Mouse (Mus musculus): ENCODE results near the gene Lpp. TPM values are rescaled to one million over a fixed set of nuclear protein-coding genes. Genes with fewer than 3 reads are reported as not detected.

Gene Lpp
- polyA plus RNA-seq, 1 experiment from 2014 or later, result 10.7 TPM

GRCm38 (mm10) chr16:24361667-24362066, 31.6 kb upstream of the Lpp start:
- Histone ChIP-seq H3K4me1 (ENCODE audit: insufficient read depth) (no peaks in the 10 kb centered on the region), H3K9me3 (ENCODE audit: low read length) (no peaks in the 10 kb centered on the region), H3K9ac (replicated peaks) (no peak overlapping the region), H3K4me2 (ENCODE audit: low read depth, low read length) (no peak overlapping the region), H3K27ac (ENCODE audit: low read depth) (no peak overlapping the region), H3K4me3 (ENCODE audit: low read depth, low read length) (no peak overlapping the region), H3K36me3 (replicated peaks; ENCODE audit: insufficient read depth, low read length) (no peaks in the 10 kb centered on the region), H3K27me3 (ENCODE audit: insufficient read depth, low read length) (no peaks in the 10 kb centered on the region)
- DNase-seq (no peak), ATAC-seq (no peak)
- WGBS (ENCODE audit: insufficient replicate concordance), result 70% methylated on average over 1 of the region's 1 CpGs
- TF ChIP-seq EP300 (IDR thresholded peaks at IDR 0.05; ENCODE audit: low read depth) (no peak), CTCF (IDR thresholded peaks at IDR 0.05; ENCODE audit: low read depth) (no peak)

GRCm38 (mm10) chr16:24364030-24364687, 29.1 kb upstream of the Lpp start:
- DNase-seq (no peak), ATAC-seq (no peak)
- Histone ChIP-seq H3K4me3 (ENCODE audit: low read depth, low read length) (no peak overlapping the region), H3K4me1 (ENCODE audit: insufficient read depth) (no peaks in the 10 kb centered on the region), H3K9me3 (ENCODE audit: low read length) (no peaks in the 10 kb centered on the region), H3K9ac (replicated peaks) (no peak overlapping the region), H3K27ac (ENCODE audit: low read depth) (no peak overlapping the region), H3K27me3 (ENCODE audit: insufficient read depth, low read length) (no peaks in the 10 kb centered on the region), H3K4me2 (ENCODE audit: low read depth, low read length) (no peak overlapping the region), H3K36me3 (replicated peaks; ENCODE audit: insufficient read depth, low read length) (no peaks in the 10 kb centered on the region)
- TF ChIP-seq CTCF (IDR thresholded peaks at IDR 0.05; ENCODE audit: low read depth) (no peak), EP300 (IDR thresholded peaks at IDR 0.05; ENCODE audit: low read depth) (no peak)
- WGBS (ENCODE audit: insufficient replicate concordance), result 49% methylated on average over 7 of the region's 7 CpGs

- Histone ChIP-seq H3K27me3 (ENCODE audit: insufficient read depth, low read length) (no peaks in the 10 kb centered on the region), H3K9me3 (ENCODE audit: low read length) (no peaks in the 10 kb centered on the region), H3K36me3 (replicated peaks; ENCODE audit: insufficient read depth, low read length) (no peaks in the 10 kb centered on the region), H3K9ac (replicated peaks) (no peak overlapping the region), H3K4me1 (ENCODE audit: insufficient read depth) (no peaks in the 10 kb centered on the region), H3K4me2 (ENCODE audit: low read depth, low read length) (no peak overlapping the region), H3K27ac (ENCODE audit: low read depth) (no peak overlapping the region), H3K4me3 (ENCODE audit: low read depth, low read length) (no peak overlapping the region)
- DNase-seq (no peak), ATAC-seq (no peak)
- 73% methylated on average over 4 of the region's 4 CpGs for WGBS (ENCODE audit: insufficient replicate concordance)
- TF ChIP-seq EP300 (IDR thresholded peaks at IDR 0.05; ENCODE audit: low read depth) (no peak), CTCF (IDR thresholded peaks at IDR 0.05; ENCODE audit: low read depth) (no peak)
Observed at GRCm38 (mm10) chr16:24365900-24366299, 27.4 kb upstream of the Lpp start.

GRCm38 (mm10) chr16:24367071-24367470, 26.2 kb upstream of the Lpp start:
- H3K9ac ChIP-seq (replicated peaks), result no peak overlapping the region
- ATAC-seq, result no peak
- no peak for DNase-seq
- H3K4me3 ChIP-seq (ENCODE audit: low read depth, low read length), result no peak overlapping the region
- no peaks in the 10 kb centered on the region for H3K36me3 ChIP-seq (replicated peaks; ENCODE audit: insufficient read depth, low read length)
- no peaks in the 10 kb centered on the region for H3K4me1 ChIP-seq (ENCODE audit: insufficient read depth)
- H3K9me3 ChIP-seq (ENCODE audit: low read length), result no peaks in the 10 kb centered on the region
- TF ChIP-seq EP300 (IDR thresholded peaks at IDR 0.05; ENCODE audit: low read depth) (no peak), CTCF (IDR thresholded peaks at IDR 0.05; ENCODE audit: low read depth) (no peak)
- no peak overlapping the region for H3K27ac ChIP-seq (ENCODE audit: low read depth)
- 62% methylated on average over 6 of the region's 6 CpGs for WGBS (ENCODE audit: insufficient replicate concordance)
- no peaks in the 10 kb centered on the region for H3K27me3 ChIP-seq (ENCODE audit: insufficient read depth, low read length)
- H3K4me2 ChIP-seq (ENCODE audit: low read depth, low read length), result no peak overlapping the region

GRCm38 (mm10) chr16:24367506-24367905, 25.8 kb upstream of the Lpp start:
- no peak overlapping the region for H3K9ac ChIP-seq (replicated peaks)
- DNase-seq (no peak), ATAC-seq (no peak)
- H3K4me2 ChIP-seq (ENCODE audit: low read depth, low read length), result no peak overlapping the region
- H3K9me3 ChIP-seq (ENCODE audit: low read length), result no peaks in the 10 kb centered on the region
- no peak overlapping the region for H3K27ac ChIP-seq (ENCODE audit: low read depth)
- no peaks in the 10 kb centered on the region for H3K36me3 ChIP-seq (replicated peaks; ENCODE audit: insufficient read depth, low read length)
- H3K27me3 ChIP-seq (ENCODE audit: insufficient read depth, low read length), result no peaks in the 10 kb centered on the region
- TF ChIP-seq CTCF (IDR thresholded peaks at IDR 0.05; ENCODE audit: low read depth) (no peak), EP300 (IDR thresholded peaks at IDR 0.05; ENCODE audit: low read depth) (no peak)
- 51% methylated on average over 7 of the region's 7 CpGs for WGBS (ENCODE audit: insufficient replicate concordance)
- H3K4me1 ChIP-seq (ENCODE audit: insufficient read depth), result no peaks in the 10 kb centered on the region
- H3K4me3 ChIP-seq (ENCODE audit: low read depth, low read length), result no peak overlapping the region

- H3K27ac ChIP-seq (ENCODE audit: low read depth), result no peak overlapping the region
- H3K4me3 ChIP-seq (ENCODE audit: low read depth, low read length), result no peak overlapping the region
- H3K9me3 ChIP-seq (ENCODE audit: low read length), result no peaks in the 10 kb centered on the region
- no peak for ATAC-seq
- DNase-seq, result no peak
- H3K4me1 ChIP-seq (ENCODE audit: insufficient read depth), result no peaks in the 10 kb centered on the region
- H3K36me3 ChIP-seq (replicated peaks; ENCODE audit: insufficient read depth, low read length), result no peaks in the 10 kb centered on the region
- H3K4me2 ChIP-seq (ENCODE audit: low read depth, low read length), result no peak overlapping the region
- H3K27me3 ChIP-seq (ENCODE audit: insufficient read depth, low read length), result no peaks in the 10 kb centered on the region
- TF ChIP-seq EP300 (IDR thresholded peaks at IDR 0.05; ENCODE audit: low read depth) (no peak), CTCF (IDR thresholded peaks at IDR 0.05; ENCODE audit: low read depth) (no peak)
- H3K9ac ChIP-seq (replicated peaks), result no peak overlapping the region
Observed at GRCm38 (mm10) chr16:24376478-24376877, 16.8 kb upstream of the Lpp start.

GRCm38 (mm10) chr16:24390596-24390995, 2.7 kb upstream of the Lpp start:
- WGBS (ENCODE audit: insufficient replicate concordance), result 80% methylated on average over 5 of the region's 5 CpGs
- no peaks in the 10 kb centered on the region for H3K27me3 ChIP-seq (ENCODE audit: insufficient read depth, low read length)
- H3K4me1 ChIP-seq (ENCODE audit: insufficient read depth), result peaks cover 9% of the 10 kb centered on the region
- no peaks in the 10 kb centered on the region for H3K9me3 ChIP-seq (ENCODE audit: low read length)
- H3K36me3 ChIP-seq (replicated peaks; ENCODE audit: insufficient read depth, low read length), result no peaks in the 10 kb centered on the region
- no peak overlapping the region for H3K9ac ChIP-seq (replicated peaks)
- DNase-seq, result no peak
- H3K4me2 ChIP-seq (ENCODE audit: low read depth, low read length), result no peak overlapping the region
- TF ChIP-seq EP300 (IDR thresholded peaks at IDR 0.05; ENCODE audit: low read depth) (no peak), CTCF (IDR thresholded peaks at IDR 0.05; ENCODE audit: low read depth) (no peak)
- H3K27ac ChIP-seq (ENCODE audit: low read depth), result no peak overlapping the region
- no peak for ATAC-seq
- no peak overlapping the region for H3K4me3 ChIP-seq (ENCODE audit: low read depth, low read length)

Measured in liver, postnatal 0 days (tissue).